Mouse (Mus musculus) brown adipose tissue, adult 24 weeks (tissue): ENCODE results near the gene Pcyt2. TPM values are rescaled to one million over a fixed set of nuclear protein-coding genes. Genes with fewer than 3 reads are reported as not detected.
A peak's percentile ranks its signal among the peaks of the same experiment; 100 is the strongest.

Experiments
- H3K27ac ChIP-seq: fragments of 200-500 bp; replicated peaks from 2 replicates; pipeline ENCODE4 v1.5.1; 2012; ENCODE audit warnings: low read depth, mild to moderate bottlenecking, low read length
- H3K4me1 ChIP-seq: fragments of 200-500 bp; 2 replicates; pipeline ENCODE4 v1.6.1; 2012; ENCODE audit warnings: low read length, mixed read lengths; ENCODE audit not compliant: control insufficient read depth, insufficient read depth, insufficient read length
- H3K4me3 ChIP-seq: fragments of 200-500 bp; 2 replicates; pipeline ENCODE4 v1.5.1; 2012; ENCODE audit warnings: low read depth, mild to moderate bottlenecking, low read length, moderate library complexity; ENCODE audit not compliant: insufficient read depth
- polyA plus RNA-seq: library from polyadenylated mRNA; stranded (reverse); fragments of >200 nt; gene quantifications from 2 replicates; pipeline ENCODE4 v1.2.4, GENCODE M21; 2012; ENCODE audit not compliant: missing spikeins, insufficient read depth, insufficient read length

Pcyt2 gene
- 104 and 131 TPM in 2 replicates for polyA plus RNA-seq

GRCm38 (mm10) chr11:120617519-120618112 lies at the start of gene Pcyt2:
Gene Pcyt2 (minus strand): TSS chr11:120617936.
- Histone ChIP-seq H3K4me1 (peaks cover 5% of the 10 kb centered on the region), H3K4me3 (peak within 1 kb of the TSS; percentile 93), H3K27ac (peak within 1 kb of the TSS; percentile 47)

GRCm38 (mm10) chr11:120666617-120667016 lies 48.9 kb upstream of the Pcyt2 start:
- Histone ChIP-seq H3K4me1 (no peaks in the 10 kb centered on the region), H3K4me3 (no peak overlapping the region), H3K27ac (no peak overlapping the region)

GRCm38 (mm10) chr11:120665406-120665805 lies 47.7 kb upstream of the Pcyt2 start:
- no peak overlapping the region for H3K4me3 ChIP-seq
- H3K27ac ChIP-seq, result no peak overlapping the region
- H3K4me1 ChIP-seq, result no peaks in the 10 kb centered on the region

GRCm38 (mm10) chr11:120663714-120664113 lies 46.0 kb upstream of the Pcyt2 start:
- Histone ChIP-seq H3K4me1 (peaks cover 3% of the 10 kb centered on the region; the same call in 1 of the 2 replicates), H3K27ac (no peak overlapping the region), H3K4me3 (no peak overlapping the region)

- Histone ChIP-seq H3K27ac (no peak overlapping the region), H3K4me1 (peaks cover 3% of the 10 kb centered on the region; the same call in 1 of the 2 replicates), H3K4me3 (no peak overlapping the region)
Measured at GRCm38 (mm10) chr11:120662759-120663158, 45.0 kb upstream of the Pcyt2 start.

GRCm38 (mm10) chr11:120661076-120661460 lies 43.3 kb upstream of the Pcyt2 start, which contains the start of gene Notum:
Gene Notum (minus strand): TSS chr11:120661175.
- peaks cover 3% of the 10 kb centered on the region; the same call in 1 of the 2 replicates for H3K4me1 ChIP-seq
- no peak within 1 kb of the TSS for H3K27ac ChIP-seq
- peak within 1 kb of the TSS; percentile 53 for H3K4me3 ChIP-seq

- H3K4me3 ChIP-seq, result peak overlapping the region; percentile 53
- peaks cover 3% of the 10 kb centered on the region; the same call in 1 of the 2 replicates for H3K4me1 ChIP-seq
- H3K27ac ChIP-seq, result no peak overlapping the region
Measured at GRCm38 (mm10) chr11:120660301-120661075, 42.8 kb upstream of the Pcyt2 start.

GRCm38 (mm10) chr11:120659509-120660300 lies 42.0 kb upstream of the Pcyt2 start:
- Histone ChIP-seq H3K4me1 (peaks cover 3% of the 10 kb centered on the region; the same call in 1 of the 2 replicates), H3K4me3 (peak overlapping the region; percentile 53), H3K27ac (no peak overlapping the region)

GRCm38 (mm10) chr11:120658876-120659410 lies 41.2 kb upstream of the Pcyt2 start:
- Histone ChIP-seq H3K27ac (no peak overlapping the region), H3K4me1 (peaks cover 3% of the 10 kb centered on the region; the same call in 1 of the 2 replicates), H3K4me3 (peak overlapping the region; percentile 27; the same call in 1 of the 2 replicates)

- Histone ChIP-seq H3K4me3 (no peak overlapping the region), H3K4me1 (peaks cover 3% of the 10 kb centered on the region; the same call in 1 of the 2 replicates), H3K27ac (no peak overlapping the region)
Measured at GRCm38 (mm10) chr11:120657301-120657700, 39.6 kb upstream of the Pcyt2 start.

- Histone ChIP-seq H3K4me3 (no peak overlapping the region), H3K4me1 (peaks cover 2% of the 10 kb centered on the region; the same call in 1 of the 2 replicates), H3K27ac (no peak overlapping the region)
Measured at GRCm38 (mm10) chr11:120654741-120655140, 37.0 kb upstream of the Pcyt2 start.

- H3K27ac ChIP-seq, result no peak overlapping the region
- peaks cover 4% of the 10 kb centered on the region for H3K4me1 ChIP-seq
- no peak overlapping the region for H3K4me3 ChIP-seq
Measured at GRCm38 (mm10) chr11:120651872-120652271, 34.1 kb upstream of the Pcyt2 start.

GRCm38 (mm10) chr11:120648001-120648476 lies 30.3 kb upstream of the Pcyt2 start, which contains the start of gene Myadml2:
Gene Myadml2 (minus strand): TSS chr11:120648158.
- Histone ChIP-seq H3K4me1 (peaks cover 4% of the 10 kb centered on the region), H3K4me3 (peak within 1 kb of the TSS; percentile 35), H3K27ac (no peak within 1 kb of the TSS)

GRCm38 (mm10) chr11:120647047-120647830 lies 29.5 kb upstream of the Pcyt2 start:
- H3K27ac ChIP-seq, result no peak overlapping the region
- peaks cover 4% of the 10 kb centered on the region for H3K4me1 ChIP-seq
- H3K4me3 ChIP-seq, result peak overlapping the region; percentile 35; the same call in 1 of the 2 replicates
